Mouse (Mus musculus): Measurements from ENCODE around the gene Kif23.

Kif23 gene

DNA sequence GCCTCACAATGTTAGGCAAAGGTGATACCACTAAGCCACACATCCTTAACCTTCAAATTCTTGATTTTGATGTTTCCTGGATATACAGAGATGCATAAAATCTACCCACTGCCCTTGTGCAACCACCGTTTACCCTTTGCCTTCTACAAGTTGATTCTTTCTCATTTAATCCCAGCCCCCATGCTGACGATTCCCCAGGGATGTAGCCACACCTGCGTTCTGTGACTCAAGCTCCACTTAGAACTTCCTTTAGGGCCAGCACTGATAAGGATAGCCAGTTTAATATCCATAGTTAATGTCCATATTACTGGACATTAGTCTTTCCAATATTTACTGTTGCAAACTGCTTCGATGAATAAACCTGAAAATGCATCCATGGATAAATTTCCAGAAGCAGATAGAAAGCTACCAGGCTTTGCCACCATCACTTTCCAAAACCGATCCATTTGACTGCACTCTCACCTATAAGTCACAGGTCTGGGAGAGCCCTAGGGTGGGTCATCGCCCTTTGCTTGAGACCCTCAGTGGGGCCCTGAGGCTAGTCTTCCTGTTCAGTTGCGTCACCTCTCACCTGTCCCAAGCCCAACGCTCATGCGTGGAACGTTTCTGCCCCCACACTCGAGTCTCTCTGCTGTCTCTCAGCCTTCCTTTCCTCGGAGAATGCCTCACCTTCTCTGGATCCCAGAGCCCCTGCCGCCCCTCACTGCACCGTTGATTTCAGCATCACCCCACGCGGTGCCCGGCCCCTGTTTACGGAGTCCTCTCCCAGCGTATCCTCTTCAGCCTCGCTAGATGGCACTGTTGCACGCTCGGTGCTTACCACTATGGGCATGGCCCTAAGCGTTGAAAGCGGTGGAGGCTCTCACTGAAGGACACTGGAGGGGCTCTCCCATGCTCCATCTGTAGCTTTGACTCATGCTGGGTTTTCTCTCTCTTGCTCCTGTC is 1.1 kb upstream of the Kif23 start:
- peak; percentile 80 for ATAC-seq (ENCODE audit: insufficient number of reproducible peaks, low FRiP score, low TSS enrichment)

- peak; percentile 32; the same call in 1 of the 2 replicates for ATAC-seq (ENCODE audit: insufficient number of reproducible peaks, low FRiP score, low TSS enrichment)
Observed at GRCm38 (mm10) chr9:61945973-61946611, 482 bp downstream of the Kif23 start.

GRCm38 (mm10) chr9:61941054-61941453 is 5.5 kb downstream of the Kif23 start:
- ATAC-seq (ENCODE audit: insufficient number of reproducible peaks, low FRiP score, low TSS enrichment), result no peak

- ATAC-seq (ENCODE audit: insufficient number of reproducible peaks, low FRiP score, low TSS enrichment), result no peak
Observed at GRCm38 (mm10) chr9:61933333-61933732, 13.2 kb downstream of the Kif23 start.

DNA sequence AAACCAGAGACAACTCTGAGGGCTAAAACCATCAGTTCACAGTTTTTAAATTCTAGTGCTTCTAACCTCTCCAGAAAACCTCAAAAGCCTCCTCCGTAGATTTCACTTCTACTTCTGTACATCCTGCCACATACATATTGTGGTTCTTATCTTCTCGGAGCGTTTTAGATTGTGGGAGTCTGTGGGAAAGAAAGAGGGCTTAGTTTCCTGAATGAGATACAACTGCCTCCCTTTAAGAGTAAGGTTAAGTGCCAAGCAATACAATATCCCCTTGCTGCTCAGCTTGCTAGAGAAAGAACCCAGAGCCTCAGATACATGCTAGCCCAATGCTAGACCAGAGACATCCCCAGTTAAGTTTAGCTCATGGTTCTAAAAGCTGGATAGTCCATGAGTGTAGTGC is 14.6 kb downstream of the Kif23 start:
- no peak for ATAC-seq (ENCODE audit: insufficient number of reproducible peaks, low FRiP score, low TSS enrichment)

GRCm38 (mm10) chr9:61925086-61925660 is 21.4 kb downstream of the Kif23 start:
- no peak for ATAC-seq (ENCODE audit: insufficient number of reproducible peaks, low FRiP score, low TSS enrichment)

GRCm38 (mm10) chr9:61920331-61920730 is 26.2 kb downstream of the Kif23 start:
- ATAC-seq (ENCODE audit: insufficient number of reproducible peaks, low FRiP score, low TSS enrichment), result no peak

- no peak for ATAC-seq (ENCODE audit: insufficient number of reproducible peaks, low FRiP score, low TSS enrichment)
Observed at GRCm38 (mm10) chr9:61919464-61919863, 27.1 kb downstream of the Kif23 start.

GRCm38 (mm10) chr9:61917436-61917835 is 29.1 kb downstream of the Kif23 start:
- ATAC-seq (ENCODE audit: insufficient number of reproducible peaks, low FRiP score, low TSS enrichment), result no peak

DNA sequence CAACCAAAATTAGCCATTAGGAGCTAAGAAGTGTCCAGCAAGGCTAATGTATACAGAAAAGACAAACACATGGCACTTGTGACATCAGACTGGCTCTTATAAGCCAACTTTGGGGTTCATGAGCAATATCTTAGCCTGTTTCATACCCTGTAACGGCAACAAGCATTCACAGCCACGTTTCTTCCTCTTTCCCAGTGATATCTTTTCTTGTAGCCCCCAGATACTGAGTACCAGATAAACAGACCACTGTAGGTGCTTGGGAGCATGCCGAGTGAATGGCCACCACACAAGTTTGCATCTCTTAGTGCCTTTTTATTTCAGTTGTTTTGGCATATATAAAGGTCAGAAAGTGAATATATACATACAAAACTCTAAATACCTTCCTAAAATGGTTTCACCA is 29.6 kb downstream of the Kif23 start:
- ATAC-seq (ENCODE audit: insufficient number of reproducible peaks, low FRiP score, low TSS enrichment), result no peak

GRCm38 (mm10) chr9:61915393-61916005 is 31.1 kb downstream of the Kif23 start:
- no peak for ATAC-seq (ENCODE audit: insufficient number of reproducible peaks, low FRiP score, low TSS enrichment)

GRCm38 (mm10) chr9:61914917-61915300 is 31.7 kb downstream of the Kif23 start:
- ATAC-seq (ENCODE audit: insufficient number of reproducible peaks, low FRiP score, low TSS enrichment), result no peak

- peak; percentile 95 for ATAC-seq (ENCODE audit: insufficient number of reproducible peaks, low FRiP score, low TSS enrichment)
Observed at GRCm38 (mm10) chr9:61914203-61914916, 32.2 kb downstream of the Kif23 start, which contains the start of gene Rplp1. Rplp1 (minus strand) TSS chr9:61914542.

DNA sequence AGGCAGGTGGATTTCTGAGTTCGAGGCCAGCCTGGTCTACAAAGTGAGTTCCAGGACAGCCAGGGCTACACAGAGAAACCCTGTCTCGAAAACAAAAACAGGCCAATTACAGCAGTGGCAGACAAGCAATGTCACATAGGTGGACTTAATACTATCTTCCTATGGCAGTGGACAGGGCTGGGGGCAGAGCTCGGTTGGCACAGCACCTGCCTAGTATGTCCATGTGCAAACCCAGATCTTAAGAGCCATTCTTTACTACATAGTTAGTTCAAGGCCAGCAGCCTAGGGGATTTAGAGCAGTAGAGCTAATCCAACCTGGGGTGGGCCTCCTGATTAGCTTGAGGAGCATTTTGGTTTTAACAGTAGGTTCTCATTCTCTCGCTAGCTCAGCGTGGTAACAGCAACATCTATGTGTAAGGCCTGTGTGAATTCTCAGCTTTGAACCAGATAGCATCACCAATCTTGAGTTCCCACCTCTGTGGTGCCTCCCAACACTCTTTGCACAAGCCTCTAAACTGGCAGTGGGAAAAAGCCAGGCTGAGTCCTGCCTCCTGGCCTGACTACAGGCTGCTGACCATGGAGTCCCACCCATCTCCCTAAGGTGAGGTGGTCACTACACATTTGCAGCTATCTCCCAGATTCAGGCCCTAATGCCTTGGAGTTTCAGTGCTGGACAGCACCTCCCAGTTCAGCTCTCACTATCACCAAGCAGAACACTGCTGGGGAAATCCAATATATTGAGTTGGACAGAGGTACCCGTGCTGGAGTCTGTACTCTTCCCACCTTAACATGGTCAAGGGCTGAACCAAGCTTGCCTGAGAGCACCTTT is 35.1 kb downstream of the Kif23 start:
- no peak for ATAC-seq (ENCODE audit: insufficient number of reproducible peaks, low FRiP score, low TSS enrichment)

DNA sequence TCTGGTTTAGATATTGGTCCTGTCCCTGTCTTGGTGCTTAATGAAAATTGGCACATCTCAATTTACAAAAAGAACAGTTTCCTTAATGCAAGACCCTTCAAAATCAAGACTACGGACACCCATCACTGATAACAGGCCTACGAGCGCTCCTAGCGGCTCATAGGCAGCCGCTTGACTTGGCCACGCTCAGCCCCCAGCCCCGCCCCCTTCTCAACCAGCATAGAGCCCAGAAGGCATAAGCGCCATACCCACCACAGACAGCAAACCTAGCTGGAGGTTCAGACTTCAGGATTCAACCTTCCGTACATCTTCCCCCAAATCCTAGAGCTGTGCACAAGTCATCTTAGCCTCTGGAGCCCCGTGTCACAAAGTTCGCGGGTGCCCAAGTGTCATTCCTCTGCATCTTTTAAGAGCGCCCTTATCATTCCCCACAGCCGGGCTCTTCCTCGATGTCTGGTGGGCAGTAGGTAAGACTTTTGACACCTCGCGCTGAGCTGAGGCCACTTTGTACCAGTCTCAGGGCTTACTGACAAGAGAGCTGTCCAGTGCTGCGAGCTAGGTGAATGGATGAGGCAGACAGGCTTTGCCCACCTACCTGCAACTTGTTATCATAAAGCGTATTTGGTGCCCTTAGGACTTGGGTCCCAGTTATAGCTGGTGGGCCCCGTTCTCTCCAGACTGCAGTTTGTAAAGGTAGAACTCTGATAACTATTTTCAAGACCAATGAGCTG is 35.9 kb downstream of the Kif23 start:
- ATAC-seq (ENCODE audit: insufficient number of reproducible peaks, low FRiP score, low TSS enrichment), result no peak

GRCm38 (mm10) chr9:61909633-61910032 is 36.9 kb downstream of the Kif23 start:
- ATAC-seq (ENCODE audit: insufficient number of reproducible peaks, low FRiP score, low TSS enrichment), result no peak

DNA sequence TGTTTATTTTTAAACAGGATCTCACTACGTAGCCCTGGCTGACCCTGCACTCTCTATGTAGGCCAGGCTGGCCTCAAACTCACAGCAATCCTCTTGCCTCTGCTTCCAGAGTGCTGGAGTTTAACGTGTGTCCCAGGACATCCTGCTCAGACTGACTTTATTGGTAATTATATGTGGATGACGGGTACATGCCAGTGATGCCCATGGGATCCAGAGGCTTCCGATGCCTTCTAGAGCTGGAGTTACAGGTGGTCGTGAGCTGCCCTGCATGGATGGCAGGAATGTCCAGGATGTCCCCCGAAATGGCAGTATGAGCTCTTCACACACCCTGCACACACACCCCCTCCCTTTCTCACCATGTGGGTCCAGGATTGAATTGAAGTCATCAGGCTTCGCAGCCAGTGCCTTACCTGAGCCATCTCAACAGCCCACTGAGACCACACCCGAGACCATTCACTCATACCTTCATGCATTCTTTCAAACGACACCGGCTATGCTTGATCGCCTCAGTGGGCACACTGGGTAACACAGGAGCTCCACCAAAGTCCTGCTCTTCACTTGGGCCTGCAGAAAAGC is 37.7 kb downstream of the Kif23 start:
- ATAC-seq (ENCODE audit: insufficient number of reproducible peaks, low FRiP score, low TSS enrichment), result no peak

DNA sequence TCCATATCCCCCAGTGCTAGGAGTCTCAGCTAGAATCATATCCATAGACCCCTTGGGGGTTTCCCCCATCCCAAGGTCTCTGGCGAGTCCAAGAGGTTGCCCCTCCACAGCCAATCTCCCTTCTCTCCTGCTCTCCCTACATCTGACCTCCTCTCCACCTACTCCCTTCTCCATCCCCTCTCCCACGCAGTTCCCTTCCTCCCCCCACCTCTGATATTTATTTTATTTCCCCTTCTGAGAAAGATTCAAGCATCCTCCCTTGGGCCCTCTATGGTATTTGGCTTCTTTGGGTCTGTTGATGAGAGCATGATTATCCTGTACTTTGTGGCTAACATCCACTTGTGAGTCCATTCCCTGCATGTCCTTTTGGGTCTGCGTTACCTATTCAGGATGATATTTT is 38.2 kb downstream of the Kif23 start:
- no peak for ATAC-seq (ENCODE audit: insufficient number of reproducible peaks, low FRiP score, low TSS enrichment)
